Mouse (Mus musculus): Measurements from ENCODE around the gene Spry1. TPM values are rescaled to one million over a fixed set of nuclear protein-coding genes. Genes with fewer than 3 reads are reported as not detected.

Spry1 gene
- total and polyA plus RNA-seq, 2 experiments from 2014 or later: 5.5 to 40.6 TPM

- Histone ChIP-seq H3K4me1 (ENCODE audit: insufficient read depth, low read length) (0 out of 2 replicates have a peak, but pooled peaks cover 3% of the 10 kb centered on the region), H3K4me3 (ENCODE audit: low read length) (peak overlapping the region; percentile 83), H3K27ac (peak overlapping the region; percentile 89), H3K9me3 (ENCODE audit: low read length) (no peaks in the 10 kb centered on the region), H3K36me3 (ENCODE audit: insufficient read depth, low read length) (peaks cover 13% of the 10 kb centered on the region; the same call in 1 of the 2 replicates), H3K4me2 (ENCODE audit: low read depth, low read length) (peak overlapping the region; percentile 81), H3K27me3 (ENCODE audit: insufficient read depth, low read length) (no peaks in the 10 kb centered on the region), H3K9ac (replicated peaks; ENCODE audit: low read length) (peak overlapping the region; percentile 77)
- DNase-seq (ENCODE audit: low spot score) (peak; percentile 74), ATAC-seq (peak; percentile 85)
- no peak for TF ChIP-seq CTCF (IDR thresholded peaks at IDR 0.05; ENCODE audit: low read depth)
- WGBS: under 1% methylated on average over 59 of the region's 86 CpGs
Measured at GRCm38 (mm10) chr3:37640162-37640721, 495 bp downstream of the Spry1 start.

GRCm38 (mm10) chr3:37640810-37641209 lies 1.1 kb downstream of the Spry1 start:
- H3K4me3 ChIP-seq (ENCODE audit: low read length): peak overlapping the region; percentile 83
- H3K27ac ChIP-seq: peak overlapping the region; percentile 89
- peak; percentile 56 for TF ChIP-seq CTCF (IDR thresholded peaks at IDR 0.05; ENCODE audit: low read depth)
- 0 out of 2 replicates have a peak, but pooled peaks cover 3% of the 10 kb centered on the region for H3K4me1 ChIP-seq (ENCODE audit: insufficient read depth, low read length)
- H3K4me2 ChIP-seq (ENCODE audit: low read depth, low read length): peak overlapping the region; percentile 81
- no peaks in the 10 kb centered on the region for H3K27me3 ChIP-seq (ENCODE audit: insufficient read depth, low read length)
- DNase-seq (ENCODE audit: low spot score) (peak; percentile 82), ATAC-seq (peak; percentile 80)
- no peaks in the 10 kb centered on the region for H3K9me3 ChIP-seq (ENCODE audit: low read length)
- H3K36me3 ChIP-seq (ENCODE audit: insufficient read depth, low read length): peaks cover 14% of the 10 kb centered on the region; the same call in 1 of the 2 replicates
- H3K9ac ChIP-seq (replicated peaks; ENCODE audit: low read length): peak overlapping the region; percentile 77
- WGBS: 0% methylated on average over 23 of the region's 47 CpGs

- Histone ChIP-seq H3K27me3 (ENCODE audit: insufficient read depth, low read length) (no peaks in the 10 kb centered on the region), H3K4me1 (ENCODE audit: insufficient read depth, low read length) (0 out of 2 replicates have a peak, but pooled peaks cover 3% of the 10 kb centered on the region), H3K4me2 (ENCODE audit: low read depth, low read length) (peak overlapping the region; percentile 81), H3K9ac (replicated peaks; ENCODE audit: low read length) (peak overlapping the region; percentile 77), H3K4me3 (ENCODE audit: low read length) (peak overlapping the region; percentile 83), H3K27ac (0 out of 2 replicates have a peak overlapping the region, but pooled peaks have one; percentile 15), H3K9me3 (ENCODE audit: low read length) (no peaks in the 10 kb centered on the region), H3K36me3 (ENCODE audit: insufficient read depth, low read length) (peaks cover 16% of the 10 kb centered on the region; the same call in 1 of the 2 replicates)
- DNase-seq (ENCODE audit: low spot score) (peak; percentile 4), ATAC-seq (no peak)
- TF ChIP-seq CTCF (IDR thresholded peaks at IDR 0.05; ENCODE audit: low read depth): no peak
- 32% methylated on average over 20 of the region's 20 CpGs for WGBS
Measured at GRCm38 (mm10) chr3:37641796-37642680, 2.3 kb downstream of the Spry1 start.

GRCm38 (mm10) chr3:37642681-37643214 lies 3.0 kb downstream of the Spry1 start:
- no peak for ATAC-seq
- H3K4me3 ChIP-seq (ENCODE audit: low read length): peak overlapping the region; percentile 83
- H3K27me3 ChIP-seq (ENCODE audit: insufficient read depth, low read length): no peaks in the 10 kb centered on the region
- no peak overlapping the region for H3K27ac ChIP-seq
- 70% methylated on average over 21 of the region's 21 CpGs for WGBS
- H3K9ac ChIP-seq (replicated peaks; ENCODE audit: low read length): peak overlapping the region; percentile 77; the same call in 1 of the 2 replicates
- peak overlapping the region; percentile 81 for H3K4me2 ChIP-seq (ENCODE audit: low read depth, low read length)
- no peaks in the 10 kb centered on the region for H3K9me3 ChIP-seq (ENCODE audit: low read length)
- peaks cover 16% of the 10 kb centered on the region; the same call in 1 of the 2 replicates for H3K36me3 ChIP-seq (ENCODE audit: insufficient read depth, low read length)
- TF ChIP-seq CTCF (IDR thresholded peaks at IDR 0.05; ENCODE audit: low read depth): no peak
- H3K4me1 ChIP-seq (ENCODE audit: insufficient read depth, low read length): 0 out of 2 replicates have a peak, but pooled peaks cover 3% of the 10 kb centered on the region
- DNase-seq (ENCODE audit: low spot score): no peak

GRCm38 (mm10) chr3:37643411-37643810 lies 3.7 kb downstream of the Spry1 start:
- 0 out of 2 replicates have a peak, but pooled peaks cover 3% of the 10 kb centered on the region for H3K4me1 ChIP-seq (ENCODE audit: insufficient read depth, low read length)
- H3K4me2 ChIP-seq (ENCODE audit: low read depth, low read length): peak overlapping the region; percentile 81
- no peak for DNase-seq (ENCODE audit: low spot score)
- H3K27me3 ChIP-seq (ENCODE audit: insufficient read depth, low read length): no peaks in the 10 kb centered on the region
- H3K9ac ChIP-seq (replicated peaks; ENCODE audit: low read length): 0 out of 2 replicates have a peak overlapping the region, but pooled peaks have one; percentile 13
- no peaks in the 10 kb centered on the region for H3K9me3 ChIP-seq (ENCODE audit: low read length)
- no peak for ATAC-seq
- 85% methylated on average over 13 of the region's 13 CpGs for WGBS
- TF ChIP-seq CTCF (IDR thresholded peaks at IDR 0.05; ENCODE audit: low read depth): no peak
- H3K36me3 ChIP-seq (ENCODE audit: insufficient read depth, low read length): peaks cover 16% of the 10 kb centered on the region; the same call in 1 of the 2 replicates
- peak overlapping the region; percentile 83; the same call in 1 of the 2 replicates for H3K4me3 ChIP-seq (ENCODE audit: low read length)
- no peak overlapping the region for H3K27ac ChIP-seq

- DNase-seq (ENCODE audit: low spot score) (no peak), ATAC-seq (no peak)
- Histone ChIP-seq H3K4me3 (ENCODE audit: low read length) (no peak overlapping the region), H3K27ac (no peak overlapping the region), H3K27me3 (ENCODE audit: insufficient read depth, low read length) (no peaks in the 10 kb centered on the region), H3K4me1 (ENCODE audit: insufficient read depth, low read length) (0 out of 2 replicates have a peak, but pooled peaks cover 3% of the 10 kb centered on the region), H3K4me2 (ENCODE audit: low read depth, low read length) (peak overlapping the region; percentile 81), H3K9me3 (ENCODE audit: low read length) (no peaks in the 10 kb centered on the region), H3K36me3 (ENCODE audit: insufficient read depth, low read length) (peaks cover 16% of the 10 kb centered on the region; the same call in 1 of the 2 replicates), H3K9ac (replicated peaks; ENCODE audit: low read length) (no peak overlapping the region)
- WGBS: 76% methylated on average over 8 of the region's 8 CpGs
- no peak for TF ChIP-seq CTCF (IDR thresholded peaks at IDR 0.05; ENCODE audit: low read depth)
Measured at GRCm38 (mm10) chr3:37643903-37644302, 4.2 kb downstream of the Spry1 start.
